Mouse (Mus musculus) cerebellum, adult 2 months (tissue): ENCODE data around the gene Actl6b. TPM values are rescaled to one million over a fixed set of nuclear protein-coding genes. Genes with fewer than 3 reads are reported as not detected.

Experiments
- DNase-seq, 2 experiments: peaks; one replicate each; pipeline ENCODE4 v3.0.0; 2021
- H3K27ac ChIP-seq: fragments of 200-500 bp; 2 replicates; pipeline ENCODE4 v1.5.1; 2012; ENCODE audit warnings: low read length, control low read depth, inconsistent platforms; ENCODE audit not compliant: insufficient read depth
- H3K27me3 ChIP-seq: fragments of 200-500 bp; 2 replicates; pipeline ENCODE4 v1.6.1; 2012; ENCODE audit warnings: inconsistent platforms, mild to moderate bottlenecking, low read length, moderate library complexity; ENCODE audit not compliant: control insufficient read depth, insufficient read depth
- H3K4me1 ChIP-seq: fragments of 200-500 bp; 2 replicates; pipeline ENCODE4 v1.6.1; 2011; ENCODE audit warnings: low read length; ENCODE audit not compliant: control insufficient read depth, insufficient read depth
- H3K4me3 ChIP-seq: fragments of 200-500 bp; replicated peaks from 2 replicates; pipeline ENCODE3; 2011; ENCODE audit warnings: mild to moderate bottlenecking, low read depth, low read length, control low read depth; ENCODE audit not compliant: insufficient read depth
- CTCF ChIP-seq: fragments of 200-500 bp; IDR thresholded peaks from 2 replicates; pipeline ENCODE4 v1.5.1; 2011; ENCODE audit warnings: low read depth, mild to moderate bottlenecking, control low read depth, low read length, moderate library complexity, borderline replicate concordance; ENCODE audit not compliant: insufficient read depth
- POLR2A ChIP-seq: fragments of 200-500 bp; IDR thresholded peaks from 2 replicates; pipeline ENCODE4 v1.6.1; 2011; ENCODE audit warnings: low read length, control low read depth, borderline replicate concordance; ENCODE audit not compliant: insufficient read depth
- WGBS: fragments of 180-500 bp; shearing (Covaris S2); methylation state at CpG from one replicate; pipeline ENCODE4 v1.1.7; 2018; 5-methylcytosine and 5-hydroxymethylcytosine counted together
- polyA plus RNA-seq: library from polyadenylated mRNA; depleted of rRNA; stranded (reverse); fragments of >200 nt; gene quantifications from 2 replicates; pipeline ENCODE4 v1.2.3, GENCODE M21; 2012

Actl6b gene
- polyA plus RNA-seq, 1 experiment, result 125 TPM

GRCm38 (mm10) chr5:137514811-137515210 is 38.5 kb upstream of the Actl6b start:
- Histone ChIP-seq H3K4me1 (peaks cover 12% of the 10 kb centered on the region), H3K27me3 (no peaks in the 10 kb centered on the region), H3K27ac (no peak overlapping the region), H3K4me3 (no peak overlapping the region)
- 37% methylated on average over 3 of the region's 3 CpGs for WGBS
- no peak for TF ChIP-seq CTCF
- no peak for TF ChIP-seq POLR2A
- peak in 1 of 2 experiments; percentile 30 for DNase-seq

GRCm38 (mm10) chr5:137518436-137518835 is 34.9 kb upstream of the Actl6b start, which contains the start of gene Gigyf1:
TSS of gene Gigyf1 (plus strand) at chr5:137518548.
- no peak within 1 kb of the TSS for H3K4me3 ChIP-seq
- H3K27ac ChIP-seq, result no peak within 1 kb of the TSS
- no peaks in the 10 kb centered on the region for H3K27me3 ChIP-seq
- peaks cover 15% of the 10 kb centered on the region for H3K4me1 ChIP-seq
- TF ChIP-seq CTCF, result peak; percentile 62
- TF ChIP-seq POLR2A, result no peak
- 49% methylated on average over 5 of the region's 5 CpGs for WGBS
- peak in 1 of 2 experiments; percentile 51 for DNase-seq

GRCm38 (mm10) chr5:137519691-137520550 is 33.4 kb upstream of the Actl6b start:
- H3K4me1 ChIP-seq, result peaks cover 4% of the 10 kb centered on the region
- TF ChIP-seq CTCF (no peak), POLR2A (no peak)
- no peaks in the 10 kb centered on the region for H3K27me3 ChIP-seq
- 58% methylated on average over 27 of the region's 27 CpGs for WGBS
- DNase-seq, result peak in 1 of 2 experiments; percentile 15
- no peak overlapping the region for H3K27ac ChIP-seq
- H3K4me3 ChIP-seq, result no peak overlapping the region

GRCm38 (mm10) chr5:137521861-137522260 is 31.5 kb upstream of the Actl6b start:
- Histone ChIP-seq H3K27me3 (no peaks in the 10 kb centered on the region), H3K4me1 (peaks cover 11% of the 10 kb centered on the region; the same call in 1 of the 2 replicates), H3K4me3 (no peak overlapping the region), H3K27ac (no peak overlapping the region)
- no peak for TF ChIP-seq POLR2A
- TF ChIP-seq CTCF, result no peak
- DNase-seq, result no peak
- WGBS, result 76% methylated on average over 9 of the region's 9 CpGs

- H3K4me3 ChIP-seq, result no peak overlapping the region
- no peak for DNase-seq
- H3K4me1 ChIP-seq, result peaks cover 11% of the 10 kb centered on the region; the same call in 1 of the 2 replicates
- WGBS, result 55% methylated on average over 11 of the region's 11 CpGs
- no peak for TF ChIP-seq POLR2A
- no peak for TF ChIP-seq CTCF
- no peaks in the 10 kb centered on the region for H3K27me3 ChIP-seq
- no peak overlapping the region for H3K27ac ChIP-seq
Observed at GRCm38 (mm10) chr5:137522711-137523110, 30.6 kb upstream of the Actl6b start.

- Histone ChIP-seq H3K4me1 (peaks cover 11% of the 10 kb centered on the region; the same call in 1 of the 2 replicates), H3K27me3 (no peaks in the 10 kb centered on the region), H3K27ac (no peak overlapping the region), H3K4me3 (no peak overlapping the region)
- peak in 1 of 2 experiments; percentile 39 for DNase-seq
- no peak for TF ChIP-seq CTCF
- TF ChIP-seq POLR2A, result no peak
- WGBS, result 64% methylated on average over 25 of the region's 25 CpGs
Observed at GRCm38 (mm10) chr5:137523396-137524250, 29.7 kb upstream of the Actl6b start.

GRCm38 (mm10) chr5:137524251-137524515 is 29.1 kb upstream of the Actl6b start:
- WGBS, result 43% methylated on average over 8 of the region's 8 CpGs
- H3K27ac ChIP-seq, result no peak overlapping the region
- no peaks in the 10 kb centered on the region for H3K27me3 ChIP-seq
- TF ChIP-seq CTCF (no peak), POLR2A (no peak)
- no peak for DNase-seq
- H3K4me3 ChIP-seq, result no peak overlapping the region
- H3K4me1 ChIP-seq, result peaks cover 11% of the 10 kb centered on the region
